Mouse (Mus musculus) liver, embryonic 13.5 days (tissue): ENCODE results near the gene Sft2d2. TPM values are rescaled to one million over a fixed set of nuclear protein-coding genes. Genes with fewer than 3 reads are reported as not detected.

Source experiments
- ATAC-seq: fragments of 200-750 bp; cut with Nextera tagmentation; 2 replicates; pipeline ENCODE4 v1.8.0; 2017; ENCODE audit warnings: low read depth, mild to moderate bottlenecking, moderate number of reproducible peaks, moderate library complexity
- DNase-seq: peaks from one replicate; pipeline ENCODE4 v3.0.0; 2022
- H3K27ac ChIP-seq: fragments of 300-500 bp; sonication (generic); 2 replicates; pipeline ENCODE4 v1.5.1; 2015; ENCODE audit warnings: moderate library complexity, mild to moderate bottlenecking, inconsistent platforms
- H3K27me3 ChIP-seq: fragments of 300-500 bp; sonication (generic); 2 replicates; pipeline ENCODE4 v1.6.1; 2015; ENCODE audit warnings: mild to moderate bottlenecking, inconsistent platforms
- H3K36me3 ChIP-seq: fragments of 300-500 bp; sonication (generic); 2 replicates; pipeline ENCODE4 v1.6.1; 2015; ENCODE audit warnings: mild to moderate bottlenecking, inconsistent platforms
- H3K4me1 ChIP-seq: fragments of 300-500 bp; sonication (generic); replicated peaks from 2 replicates; pipeline ENCODE4 v1.6.1; 2015; ENCODE audit warnings: inconsistent platforms
- H3K4me2 ChIP-seq: fragments of 300-500 bp; sonication (generic); 2 replicates; pipeline ENCODE4 v1.6.1; 2015; ENCODE audit warnings: inconsistent platforms, mild to moderate bottlenecking, moderate library complexity
- H3K4me3 ChIP-seq: fragments of 300-500 bp; sonication (generic); replicated peaks from 2 replicates; pipeline ENCODE4 v1.5.1; 2015; ENCODE audit warnings: mild to moderate bottlenecking, inconsistent platforms
- H3K9ac ChIP-seq: fragments of 300-500 bp; sonication (generic); 2 replicates; pipeline ENCODE4 v1.6.1; 2015; ENCODE audit warnings: mild to moderate bottlenecking, inconsistent platforms
- H3K9me3 ChIP-seq: fragments of 300-500 bp; sonication (generic); replicated peaks from 2 replicates; pipeline ENCODE4 v1.6.1; 2016; ENCODE audit warnings: inconsistent platforms
- WGBS: fragments of 180-500 bp; shearing (Covaris S2); methylation state at CpG from one replicate; pipeline ENCODE4 v1.1.7; 2015; ENCODE audit not compliant: insufficient replicate concordance; 5-methylcytosine and 5-hydroxymethylcytosine counted together
- polyA plus RNA-seq: library from polyadenylated mRNA; unstranded; fragments of >200 nt; fragmentation: Nextera tagmentation; extraction: Ambion mirVana; gene quantifications from 2 replicates; pipeline ENCODE4 v1.2.1, GENCODE M21; 2015

Sft2d2 gene
- polyA plus RNA-seq, 1 experiment from 2014 or later, result 5.7 TPM

DNA sequence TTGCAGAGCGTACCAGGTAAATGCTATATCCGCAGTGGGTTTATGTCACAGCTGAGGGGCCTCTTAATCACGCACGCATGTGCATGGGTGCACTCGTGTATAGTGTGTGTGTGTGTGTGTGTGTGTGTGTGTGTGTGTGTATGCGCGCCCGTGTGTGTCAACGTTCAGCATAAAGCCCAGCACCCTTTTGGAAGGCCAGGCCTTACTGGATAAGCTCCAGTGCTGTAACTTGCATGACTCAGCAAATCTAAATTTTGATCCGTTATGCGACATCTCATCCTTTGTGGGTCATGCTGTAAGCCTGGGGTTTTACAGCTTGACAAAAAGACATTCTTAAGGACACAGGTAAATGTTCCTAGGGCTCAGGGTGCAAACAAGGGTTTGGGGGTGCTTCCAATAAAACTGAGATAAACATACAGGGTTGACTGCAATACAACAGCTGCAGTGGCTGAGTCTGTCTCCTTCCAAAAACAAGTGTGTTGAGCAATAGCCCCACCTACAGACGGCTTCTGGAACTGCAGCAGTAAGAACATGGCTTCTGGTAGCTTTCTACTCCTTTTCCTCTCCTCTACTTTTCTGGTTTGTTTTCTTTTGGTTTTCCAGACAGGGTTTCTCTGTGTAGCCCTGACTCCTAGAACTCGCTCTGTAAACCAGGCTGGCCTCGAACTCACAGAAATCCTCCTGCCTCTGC, 61.9 kb downstream of the Sft2d2 start:
- peak overlapping the region; percentile 33; the same call in 1 of the 2 replicates for H3K4me2 ChIP-seq

GRCm38 (mm10) chr1:165129573-165129972, 64.7 kb downstream of the Sft2d2 start:
- no peak overlapping the region for H3K27ac ChIP-seq
- no peaks in the 10 kb centered on the region for H3K9me3 ChIP-seq
- H3K4me1 ChIP-seq, result peaks cover 6% of the 10 kb centered on the region
- no peaks in the 10 kb centered on the region for H3K27me3 ChIP-seq
- no peak for ATAC-seq
- DNase-seq, result no peak
- no peak overlapping the region for H3K4me3 ChIP-seq
- H3K4me2 ChIP-seq, result no peak overlapping the region
- WGBS, result 52% methylated on average over 5 of the region's 5 CpGs
- no peak overlapping the region for H3K9ac ChIP-seq
- no peaks in the 10 kb centered on the region for H3K36me3 ChIP-seq

More for the DNA sequence above, 61.9 kb downstream of the Sft2d2 start:
- DNase-seq (peak; percentile 64), ATAC-seq (peak; percentile 80)
- Histone ChIP-seq H3K4me1 (peaks cover 6% of the 10 kb centered on the region), H3K36me3 (no peaks in the 10 kb centered on the region), H3K27me3 (no peaks in the 10 kb centered on the region), H3K27ac (no peak overlapping the region), H3K4me3 (no peak overlapping the region), H3K9me3 (no peaks in the 10 kb centered on the region), H3K9ac (no peak overlapping the region)
- 51% methylated on average over 14 of the region's 14 CpGs for WGBS

Other genes starting within 250 kb of the Sft2d2 start
- 0.03 TPM in 1 of 2 replicates, not detected in the other for gene Tbx19, start 33.7 kb downstream of the Sft2d2 start, polyA plus RNA-seq
- gene Tiprl, start 42.6 kb upstream of the Sft2d2 start, polyA plus RNA-seq, result 52.0 and 60.1 TPM in 2 replicates
- gene Gpr161, start 101.4 kb upstream of the Sft2d2 start, polyA plus RNA-seq, result 0.07 TPM in 2 replicates